Mouse (Mus musculus) limb, embryonic 13.5 days (tissue): Measurements from ENCODE around the gene Gjb1. TPM values are rescaled to one million over a fixed set of nuclear protein-coding genes. Genes with fewer than 3 reads are reported as not detected.

Experiments
- ATAC-seq: fragments of 200-750 bp; cut with Nextera tagmentation; 2 replicates; pipeline ENCODE4 v1.8.0; 2017; ENCODE audit warnings: low read depth, moderate number of reproducible peaks, moderate TSS enrichment; ENCODE audit not compliant: low FRiP score
- H3K27ac ChIP-seq: fragments of 300-500 bp; sonication (generic); 2 replicates; pipeline ENCODE4 v1.5.1; 2015; ENCODE audit warnings: inconsistent platforms, mild to moderate bottlenecking, moderate library complexity
- H3K27me3 ChIP-seq: fragments of 300-500 bp; sonication (generic); 2 replicates; pipeline ENCODE4 v1.6.1; 2015; ENCODE audit warnings: mild to moderate bottlenecking, inconsistent platforms
- H3K36me3 ChIP-seq: fragments of 300-500 bp; sonication (generic); 2 replicates; pipeline ENCODE4 v1.6.1; 2015; ENCODE audit warnings: inconsistent platforms, mild to moderate bottlenecking, moderate library complexity
- H3K4me1 ChIP-seq: fragments of 300-500 bp; sonication (generic); 2 replicates; pipeline ENCODE4 v1.6.1; 2015; ENCODE audit warnings: inconsistent platforms
- H3K4me2 ChIP-seq: fragments of 300-500 bp; sonication (generic); replicated peaks from 2 replicates; pipeline ENCODE4 v1.6.1; 2015; ENCODE audit warnings: inconsistent platforms, mild to moderate bottlenecking, moderate library complexity
- H3K4me3 ChIP-seq: fragments of 300-500 bp; sonication (generic); 2 replicates; pipeline ENCODE4 v1.5.1; 2015; ENCODE audit warnings: moderate library complexity, mild to moderate bottlenecking, inconsistent platforms
- H3K9ac ChIP-seq: fragments of 300-500 bp; sonication (generic); 2 replicates; pipeline ENCODE4 v1.6.1; 2015; ENCODE audit warnings: mild to moderate bottlenecking, inconsistent platforms
- H3K9me3 ChIP-seq: fragments of 300-500 bp; sonication (generic); 2 replicates; pipeline ENCODE4 v1.6.1; 2016; ENCODE audit warnings: inconsistent platforms
- WGBS: fragments of 180-500 bp; shearing (Covaris S2); methylation state at CpG from one replicate; pipeline ENCODE4 v1.1.7; 2015; 5-methylcytosine and 5-hydroxymethylcytosine counted together
- polyA plus RNA-seq: library from polyadenylated mRNA; unstranded; fragments of >200 nt; fragmentation: Nextera tagmentation; extraction: Ambion mirVana; gene quantifications from 2 replicates; pipeline ENCODE4 v1.2.1, GENCODE M21; 2015

Gjb1 gene
- polyA plus RNA-seq, 1 experiment from 2014 or later, result not detected

- H3K4me3 ChIP-seq, result peak overlapping the region; percentile 59
- peaks cover 15% of the 10 kb centered on the region for H3K4me1 ChIP-seq
- peak; percentile 95 for ATAC-seq
- no peaks in the 10 kb centered on the region for H3K9me3 ChIP-seq
- 21% methylated on average over 51 of the region's 54 CpGs for WGBS
- H3K27ac ChIP-seq, result peak overlapping the region; percentile 76; the same call in 1 of the 2 replicates
- peak overlapping the region; percentile 74 for H3K9ac ChIP-seq
- H3K27me3 ChIP-seq, result peaks cover 12% of the 10 kb centered on the region; the same call in 1 of the 2 replicates
- H3K4me2 ChIP-seq, result peak overlapping the region; percentile 74
- H3K36me3 ChIP-seq, result peaks cover 12% of the 10 kb centered on the region
Observed at GRCm38 (mm10) chrX:101419725-101420699, 43.8 kb downstream of the Gjb1 start.

GRCm38 (mm10) chrX:101420700-101421095 is 44.5 kb downstream of the Gjb1 start, which contains the start of gene Zmym3:
Gene Zmym3 (minus strand): TSS chrX:101420849.
- Histone ChIP-seq H3K4me1 (peaks cover 15% of the 10 kb centered on the region), H3K9me3 (no peaks in the 10 kb centered on the region), H3K4me2 (peak within 1 kb of the TSS; percentile 62), H3K4me3 (peak within 1 kb of the TSS; percentile 59), H3K27me3 (peaks cover 12% of the 10 kb centered on the region; the same call in 1 of the 2 replicates), H3K27ac (peak within 1 kb of the TSS; percentile 76; the same call in 1 of the 2 replicates), H3K9ac (peak within 1 kb of the TSS; percentile 74), H3K36me3 (peaks cover 7% of the 10 kb centered on the region)
- WGBS, result 24% methylated on average over 4 of the region's 4 CpGs
- ATAC-seq, result no peak

- ATAC-seq, result no peak
- WGBS, result 81% methylated on average over 2 of the region's 2 CpGs
Observed at GRCm38 (mm10) chrX:101423462-101423861, 47.3 kb downstream of the Gjb1 start.

GRCm38 (mm10) chrX:101427774-101428173 is 51.6 kb downstream of the Gjb1 start:
- no peaks in the 10 kb centered on the region for H3K9me3 ChIP-seq
- 0% methylated on average over 1 of the region's 1 CpGs for WGBS
- no peak for ATAC-seq

More at GRCm38 (mm10) chrX:101423462-101423861, 47.3 kb downstream of the Gjb1 start:
- H3K4me1 ChIP-seq, result peaks cover 6% of the 10 kb centered on the region
- no peak overlapping the region for H3K27ac ChIP-seq
- no peak overlapping the region for H3K9ac ChIP-seq
- no peaks in the 10 kb centered on the region for H3K36me3 ChIP-seq
- H3K9me3 ChIP-seq, result no peaks in the 10 kb centered on the region
- no peak overlapping the region for H3K4me3 ChIP-seq
- peaks cover 12% of the 10 kb centered on the region; the same call in 1 of the 2 replicates for H3K27me3 ChIP-seq
- no peak overlapping the region for H3K4me2 ChIP-seq

GRCm38 (mm10) chrX:101428785-101429141 is 52.6 kb downstream of the Gjb1 start:
- Histone ChIP-seq H3K27ac (peak overlapping the region; percentile 83; the same call in 1 of the 2 replicates), H3K4me2 (peak overlapping the region; percentile 56), H3K9ac (no peak overlapping the region), H3K9me3 (no peaks in the 10 kb centered on the region), H3K36me3 (peaks cover 8% of the 10 kb centered on the region; the same call in 1 of the 2 replicates), H3K4me1 (no peaks in the 10 kb centered on the region), H3K27me3 (peaks cover 4% of the 10 kb centered on the region; the same call in 1 of the 2 replicates), H3K4me3 (peak overlapping the region; percentile 65)
- 22% methylated on average over 7 of the region's 7 CpGs for WGBS
- no peak for ATAC-seq

More at GRCm38 (mm10) chrX:101427774-101428173, 51.6 kb downstream of the Gjb1 start:
- H3K36me3 ChIP-seq, result peaks cover 4% of the 10 kb centered on the region; the same call in 1 of the 2 replicates
- H3K27me3 ChIP-seq, result peaks cover 4% of the 10 kb centered on the region; the same call in 1 of the 2 replicates
- no peaks in the 10 kb centered on the region for H3K4me1 ChIP-seq
- no peak overlapping the region for H3K27ac ChIP-seq
- no peak overlapping the region for H3K4me3 ChIP-seq
- no peak overlapping the region for H3K4me2 ChIP-seq
- H3K9ac ChIP-seq, result no peak overlapping the region

- Histone ChIP-seq H3K4me3 (peak within 1 kb of the TSS; percentile 65), H3K4me1 (no peaks in the 10 kb centered on the region), H3K9me3 (no peaks in the 10 kb centered on the region), H3K9ac (peak within 1 kb of the TSS; percentile 87), H3K36me3 (peaks cover 8% of the 10 kb centered on the region; the same call in 1 of the 2 replicates), H3K27me3 (peaks cover 4% of the 10 kb centered on the region; the same call in 1 of the 2 replicates), H3K27ac (peak within 1 kb of the TSS; percentile 96), H3K4me2 (peak within 1 kb of the TSS; percentile 60)
- ATAC-seq, result peak; percentile 97
- WGBS, result 12% methylated on average over 51 of the region's 51 CpGs
Observed at GRCm38 (mm10) chrX:101429142-101429949, 53.2 kb downstream of the Gjb1 start, which contains the start of gene Nono. Gene Nono (plus strand): TSS chrX:101429318.

GRCm38 (mm10) chrX:101429976-101430375 is 53.8 kb downstream of the Gjb1 start:
- Histone ChIP-seq H3K4me2 (peak overlapping the region; percentile 60), H3K27me3 (peaks cover 4% of the 10 kb centered on the region; the same call in 1 of the 2 replicates), H3K36me3 (peaks cover 12% of the 10 kb centered on the region; the same call in 1 of the 2 replicates), H3K4me3 (peak overlapping the region; percentile 65), H3K4me1 (no peaks in the 10 kb centered on the region), H3K9ac (peak overlapping the region; percentile 87), H3K9me3 (no peaks in the 10 kb centered on the region), H3K27ac (peak overlapping the region; percentile 96)
- 19% methylated on average over 14 of the region's 14 CpGs for WGBS
- peak; percentile 33; the same call in 1 of the 2 replicates for ATAC-seq

Other genes with a start within 250 kb of the Gjb1 start
- 50.4 and 54.3 TPM in 2 replicates for gene Snx12, start 153.8 kb upstream of the Gjb1 start, polyA plus RNA-seq
- 5.1 and 5.8 TPM in 2 replicates for gene Foxo4, start 121.8 kb upstream of the Gjb1 start, polyA plus RNA-seq
- gene Gm614, start 112.4 kb upstream of the Gjb1 start, polyA plus RNA-seq, result not detected in 2 replicates
- 9.4 and 9.5 TPM in 2 replicates for gene Il2rg, start 108.1 kb upstream of the Gjb1 start, polyA plus RNA-seq
- not detected in 2 replicates for gene Gm20489, start 107.4 kb upstream of the Gjb1 start, polyA plus RNA-seq
- 43.1 and 43.7 TPM in 2 replicates for gene Med12, start 102.3 kb upstream of the Gjb1 start, polyA plus RNA-seq
- gene Nlgn3, start 77.2 kb upstream of the Gjb1 start, polyA plus RNA-seq, result 17.8 and 19.9 TPM in 2 replicates
- gene Zmym3, start 44.5 kb downstream of the Gjb1 start, polyA plus RNA-seq, result 43.7 and 48.0 TPM in 2 replicates
- gene Nono, start 52.9 kb downstream of the Gjb1 start, polyA plus RNA-seq, result 491 and 506 TPM in 2 replicates
- gene Itgb1bp2, start 72.7 kb downstream of the Gjb1 start, polyA plus RNA-seq, result 30.0 and 31.3 TPM in 2 replicates
- gene Taf1, start 156.4 kb downstream of the Gjb1 start, polyA plus RNA-seq, result 16.3 and 17.1 TPM in 2 replicates